In the genomic region with DNA sequence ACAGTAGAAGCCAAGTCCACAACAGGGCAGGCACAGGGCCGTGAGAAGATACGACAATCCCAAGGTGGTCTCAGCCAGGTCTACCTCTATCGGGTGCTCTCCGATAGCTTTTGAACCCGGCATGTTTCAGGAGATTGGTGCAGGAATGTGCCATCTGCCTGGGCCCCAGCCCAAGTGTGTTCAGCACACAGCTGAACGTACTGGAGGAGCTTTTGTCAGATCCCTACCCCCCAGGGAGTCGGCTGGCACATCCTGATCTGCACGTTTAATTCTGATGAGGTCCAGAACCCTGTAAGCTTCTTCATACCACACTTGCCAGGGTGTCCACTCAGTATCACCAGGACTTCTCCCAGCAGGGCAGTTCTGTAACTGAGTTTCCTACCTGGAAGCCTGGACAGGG, we compare ENCODE assay signal across 10 mouse cellular contexts.
DNase-seq lines count a peak whose midpoint lies in the region; ATAC-seq and TF ChIP-seq lines count a peak whose summit lies in the region.
"Had no signal": no experiment of that assay in that cellular context is flagged by ENCODE, and none has a peak within 500 bp of the region (broad histone marks: within the 10 kb centered on the region; RNA-seq: fewer than 3 reads in every experiment).

No protein-coding gene starts in this region.

- no peak for ATAC-seq in heart, embryonic 14.5 days (ENCODE audit: insufficient number of reproducible peaks, insufficient read depth, low FRiP score, low read depth)
- ATAC-seq in intestine, embryonic 15.5 days: peak; percentile 48; the same call in 1 of the 2 replicates
- ATAC-seq in midbrain, embryonic 16.5 days: no peak

- H3K9me3 ChIP-seq in heart, embryonic 14.5 days (ENCODE audit: control insufficient read depth, low read length): no peaks in the 10 kb centered on the region
- H3K9me3 ChIP-seq in intestine, embryonic 15.5 days: no peaks in the 10 kb centered on the region
- no peaks in the 10 kb centered on the region for H3K9me3 ChIP-seq in midbrain, embryonic 16.5 days (replicated peaks; ENCODE audit: control insufficient read depth, low read length, poor library complexity, severe bottlenecking)
- H3K9me3 ChIP-seq: midbrain, embryonic 12.5 days had no signal

- peaks cover 11% of the 10 kb centered on the region; the same call in 1 of the 2 replicates for H3K27me3 ChIP-seq in heart, embryonic 14.5 days (ENCODE audit: control insufficient read depth, insufficient read depth, low read length)
- no peaks in the 10 kb centered on the region for H3K27me3 ChIP-seq in cerebellum, adult 2 months (ENCODE audit: control insufficient read depth, insufficient read depth, low read length)
- no peaks in the 10 kb centered on the region for H3K27me3 ChIP-seq in intestine, embryonic 15.5 days (replicated peaks)
- no peaks in the 10 kb centered on the region for H3K27me3 ChIP-seq in midbrain, embryonic 16.5 days (ENCODE audit: control insufficient read depth, insufficient read depth, low read depth, low read length)
- H3K27me3 ChIP-seq: midbrain, embryonic 12.5 days had no signal

- no peak for TF ChIP-seq CTCF in cerebellum, adult 2 months (IDR thresholded peaks at IDR 0.05; ENCODE audit: borderline replicate concordance, insufficient read depth, low read depth, low read length)

- TF ChIP-seq POLR2A in cerebellum, adult 2 months (IDR thresholded peaks at IDR 0.05; ENCODE audit: borderline replicate concordance, insufficient read depth, low read length): no peak

- 28% methylated on average over 8 of the region's 8 CpGs for WGBS in heart, embryonic 14.5 days
- WGBS in cerebellum, adult 2 months: 8% methylated on average over 8 of the region's 8 CpGs
- 30% methylated on average over 8 of the region's 8 CpGs for WGBS in intestine, embryonic 15.5 days
- WGBS in midbrain, embryonic 16.5 days: 62% methylated on average over 8 of the region's 8 CpGs

- H3K9ac ChIP-seq in heart, embryonic 14.5 days (ENCODE audit: low read length): no peak overlapping the region
- no peak overlapping the region for H3K9ac ChIP-seq in intestine, embryonic 15.5 days
- 0 out of 2 replicates have a peak overlapping the region, but pooled peaks have one; percentile 11 for H3K9ac ChIP-seq in midbrain, embryonic 16.5 days (ENCODE audit: low read depth, low read length)
- H3K9ac ChIP-seq: midbrain, embryonic 12.5 days had no signal

- peaks cover 16 to 26% of the 10 kb centered on the region in 2 experiments for H3K4me1 ChIP-seq in heart, embryonic 14.5 days (ENCODE audit: control insufficient read depth in 2 of 2, insufficient read depth in 2 of 2, low read length in 2 of 2)
- H3K4me1 ChIP-seq in cerebellum, adult 2 months (ENCODE audit: control insufficient read depth, insufficient read depth, low read length): peaks cover 22% of the 10 kb centered on the region
- peaks cover 13% of the 10 kb centered on the region for H3K4me1 ChIP-seq in intestine, embryonic 15.5 days (replicated peaks)
- peaks cover 13% of the 10 kb centered on the region for H3K4me1 ChIP-seq in midbrain, embryonic 16.5 days (ENCODE audit: control insufficient read depth, insufficient read depth, low read length)

- intact Hi-C loops in heart, postnatal 25 days (cut with DNase I): no loop called here
- intact Hi-C loops in left cerebral cortex, postnatal 25 days (cut with DNase I): loop anchor here (5.0 kb wide), 1 partner anchor 35 kb away; no protein-coding TSS in a partner anchor

- no peaks in the 10 kb centered on the region for H3K36me3 ChIP-seq in heart, embryonic 14.5 days (ENCODE audit: control insufficient read depth, insufficient read depth, low read length)
- H3K36me3 ChIP-seq in intestine, embryonic 15.5 days: no peaks in the 10 kb centered on the region
- H3K36me3 ChIP-seq in midbrain, embryonic 16.5 days (ENCODE audit: control insufficient read depth, insufficient read depth, low read length): no peaks in the 10 kb centered on the region
- H3K36me3 ChIP-seq: midbrain, embryonic 12.5 days had no signal

- H3K27ac ChIP-seq in heart, embryonic 14.5 days (replicated peaks in 1 of 2; ENCODE audit: control insufficient read depth in 1 of 2, insufficient read depth in 1 of 2, low read depth in 2 of 2, low read length in 2 of 2): no peak overlapping the region
- no peak overlapping the region for H3K27ac ChIP-seq in cerebellum, adult 2 months (ENCODE audit: insufficient read depth, low read length)
- H3K27ac ChIP-seq in intestine, embryonic 15.5 days: peak overlapping the region; percentile 69
- H3K27ac ChIP-seq in midbrain, embryonic 16.5 days (ENCODE audit: low read length): peak overlapping the region; percentile 28; the same call in 1 of the 2 replicates
- H3K27ac ChIP-seq: midbrain, embryonic 12.5 days had no signal

- no peak for DNase-seq in heart, postnatal 25 days (ENCODE audit: low spot score)
- DNase-seq in cerebellum, adult 2 months: peak; percentile 67 to 75
- no peak for DNase-seq in adrenal gland, adult 8-10 months
- no peak for DNase-seq in T-cell, adult 2 months (ENCODE audit: low spot score)
- DNase-seq in left cerebral cortex, postnatal 25 days (ENCODE audit: low spot score in 2 of 2): no peak

- no peak overlapping the region for H3K4me3 ChIP-seq in heart, embryonic 14.5 days (ENCODE audit: control insufficient read depth in 1 of 2, insufficient read depth in 1 of 2, low read depth in 1 of 2, low read length in 2 of 2)
- no peak overlapping the region for H3K4me3 ChIP-seq in cerebellum, adult 2 months (replicated peaks; ENCODE audit: insufficient read depth, low read depth, low read length)
- H3K4me3 ChIP-seq in intestine, embryonic 15.5 days (replicated peaks): no peak overlapping the region
- no peak overlapping the region for H3K4me3 ChIP-seq in midbrain, embryonic 16.5 days (ENCODE audit: low read depth, low read length)
- H3K4me3 ChIP-seq: erythroblast, embryonic 14.5 days; midbrain, embryonic 12.5 days had no signal

- H3K4me2 ChIP-seq in heart, embryonic 14.5 days (ENCODE audit: low read length): peak overlapping the region; percentile 37; the same call in 1 of the 2 replicates
- H3K4me2 ChIP-seq in intestine, embryonic 15.5 days (replicated peaks): peak overlapping the region; percentile 18; the same call in 1 of the 2 replicates
- H3K4me2 ChIP-seq in midbrain, embryonic 16.5 days (ENCODE audit: low read length): no peak overlapping the region
- H3K4me2 ChIP-seq: midbrain, embryonic 12.5 days had no signal

Comparison
In these comparisons a context has a peak if more than half of its experiments do, and no peak if none do; other contexts are left out.
1. H3K27ac ChIP-seq: peak in intestine, embryonic 15.5 days (single experiment) and midbrain, embryonic 16.5 days (single experiment); none in heart, embryonic 14.5 days (0 of 2) and cerebellum, adult 2 months (single experiment).
2. DNase-seq: peak in cerebellum, adult 2 months (2 of 2); none in heart, postnatal 25 days (single experiment), adrenal gland, adult 8-10 months (single experiment), T-cell, adult 2 months (single experiment) and left cerebral cortex, postnatal 25 days (0 of 2).